Mouse (Mus musculus): Measurements from ENCODE around the gene Pofut1. TPM values are rescaled to one million over a fixed set of nuclear protein-coding genes. Genes with fewer than 3 reads are reported as not detected.

Pofut1 gene
- 4.2 TPM for polyA plus RNA-seq (2014; fragmentation: Illumina TruSeq; extraction: RNeasy Lipid Tissue Mini Kit (QIAGEN cat#74804); ENCODE audit: low read depth, low replicate concordance)

DNA sequence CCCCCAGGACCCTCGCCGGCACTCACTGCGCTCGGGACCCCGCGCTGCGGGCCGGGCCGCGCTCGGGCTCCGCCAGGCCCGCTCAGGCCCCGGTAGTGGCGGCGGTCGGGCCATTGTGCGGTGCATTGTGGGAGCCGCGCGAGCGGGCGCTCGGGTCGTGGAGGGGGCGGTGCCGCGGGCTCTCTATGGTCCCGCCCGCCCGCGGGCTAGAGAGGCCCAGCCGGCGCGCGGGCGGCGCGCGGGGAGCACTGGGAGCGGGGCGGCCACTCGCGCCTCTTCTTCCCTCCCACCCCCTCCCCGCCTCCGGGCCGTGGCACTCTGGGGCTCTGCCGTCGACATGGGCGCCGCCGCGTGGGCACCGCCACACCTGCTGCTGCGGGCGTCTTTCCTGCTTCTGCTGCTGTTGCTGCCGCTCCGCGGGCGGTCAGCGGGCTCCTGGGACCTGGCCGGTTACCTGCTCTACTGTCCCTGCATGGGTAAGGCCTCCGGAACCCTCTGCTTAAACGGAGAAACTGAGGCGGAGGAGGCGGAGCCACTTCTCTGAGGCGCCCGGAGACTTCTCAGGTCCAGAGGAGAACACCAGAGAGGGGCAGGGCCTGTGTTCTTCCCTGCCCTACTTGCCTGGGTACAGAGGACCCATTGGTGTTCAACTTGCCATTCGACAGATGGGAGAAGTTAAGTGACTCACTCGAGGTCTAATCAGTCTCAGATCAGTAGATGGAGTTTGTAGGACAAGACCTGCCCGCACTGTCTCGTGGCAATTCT, at the start of gene Pofut1, which contains the start of gene Plagl2:
TSS of gene Pofut1 (plus strand) at position 284 of the 765 bp plus-strand sequence.
TSS of gene Plagl2 (minus strand) at position 177 of the 765 bp plus-strand sequence.

DNA sequence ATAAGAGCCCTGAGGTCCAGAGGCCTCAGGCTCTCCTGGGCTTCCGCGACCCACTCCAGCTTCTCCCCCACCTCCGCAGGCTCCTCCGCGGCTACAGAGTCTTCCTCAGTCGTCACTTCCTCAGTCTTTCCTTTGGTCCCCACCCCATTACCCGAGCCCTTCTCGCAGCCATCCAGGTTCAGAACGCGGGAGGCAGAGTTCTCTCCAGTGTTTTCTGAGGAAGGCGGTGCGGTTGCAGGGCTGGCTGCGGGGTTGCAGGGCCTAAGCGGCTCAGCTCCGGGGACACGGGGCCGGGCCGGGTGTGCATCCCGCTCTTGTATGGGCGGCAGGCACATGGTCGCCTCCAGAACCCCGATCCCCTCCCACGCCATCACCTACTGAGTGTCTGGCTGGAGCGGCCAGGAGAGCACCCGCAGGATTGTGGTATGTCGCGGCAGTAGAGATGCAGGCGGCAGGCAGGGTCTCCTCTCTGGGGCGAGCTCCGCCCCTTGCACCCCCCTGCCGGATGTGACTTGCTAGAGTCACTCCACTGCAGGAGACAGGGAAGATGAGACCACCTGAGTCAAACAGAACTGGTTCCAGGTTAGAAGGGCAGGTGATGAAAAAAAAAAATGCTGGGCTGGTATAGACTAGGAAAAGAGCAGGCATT, 16.3 kb upstream of the Pofut1 start, which contains the start of gene Tspyl3:
TSS of gene Tspyl3 (minus strand) at position 496 of the 649 bp plus-strand sequence.

DNA sequence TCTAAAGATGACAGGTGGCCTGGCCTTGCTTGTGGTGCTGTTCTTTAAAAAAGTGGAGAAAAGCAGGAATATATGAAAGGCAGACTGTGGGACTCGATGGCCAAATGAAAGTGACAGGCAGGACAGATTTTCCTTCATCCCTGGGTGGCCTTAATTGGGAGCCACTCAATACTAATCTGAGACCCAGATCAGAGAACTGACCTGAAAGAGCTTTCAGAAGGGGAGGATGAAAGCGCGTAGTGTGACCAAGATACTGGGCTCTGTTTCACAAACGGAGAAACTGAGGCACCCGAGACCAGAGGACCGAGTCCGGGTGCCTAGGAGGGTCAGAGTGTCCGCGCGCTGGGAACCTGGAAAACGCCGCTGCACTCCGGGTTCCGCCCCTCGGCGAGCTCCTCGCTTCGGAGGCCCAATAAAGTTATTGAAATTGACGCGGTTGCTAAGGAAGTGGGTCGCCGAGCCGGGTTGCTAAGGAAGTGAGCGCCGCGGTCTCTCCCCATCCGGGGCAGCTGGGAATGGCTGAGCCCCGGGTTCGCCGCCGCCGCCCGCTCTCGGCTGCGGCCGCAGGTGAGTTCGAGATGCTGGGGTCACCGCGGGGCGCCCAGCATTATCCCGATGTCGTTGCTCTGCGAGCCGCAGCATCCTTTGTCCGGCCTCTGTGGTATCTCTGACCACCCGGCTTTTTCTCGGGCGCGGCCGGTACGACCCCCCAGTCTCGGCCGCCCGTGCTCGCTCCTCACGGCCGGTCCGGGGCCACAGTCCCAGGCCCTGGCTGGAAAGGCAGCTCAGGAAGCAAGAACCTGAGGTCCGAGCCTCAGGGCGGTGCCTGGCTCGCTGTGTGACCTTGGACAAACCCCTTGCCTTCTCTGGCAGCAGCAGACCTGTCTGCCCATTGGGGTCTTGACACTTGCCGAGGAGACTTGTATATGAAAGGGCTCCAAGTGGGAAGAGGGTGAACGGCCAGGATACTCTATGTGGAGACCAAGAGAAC, 49.9 kb downstream of the Pofut1 start, which contains the start of gene Kif3b:
TSS of gene Kif3b (plus strand) at position 476 of the 991 bp plus-strand sequence.

Other genes starting within 250 kb of the Pofut1 start
- gene Pdrg1, start 226.1 kb upstream of the Pofut1 start, polyA plus RNA-seq (2014; fragmentation: Illumina TruSeq; extraction: RNeasy Lipid Tissue Mini Kit (QIAGEN cat#74804); ENCODE audit: low read depth, low replicate concordance): 26.6 TPM
- not detected for gene Xkr7, start 209.7 kb upstream of the Pofut1 start, polyA plus RNA-seq (2014; fragmentation: Illumina TruSeq; extraction: RNeasy Lipid Tissue Mini Kit (QIAGEN cat#74804); ENCODE audit: low read depth, low replicate concordance)
- gene Ccm2l, start 175.6 kb upstream of the Pofut1 start, polyA plus RNA-seq (2014; fragmentation: Illumina TruSeq; extraction: RNeasy Lipid Tissue Mini Kit (QIAGEN cat#74804); ENCODE audit: low read depth, low replicate concordance): 1.2 TPM
- gene Hck, start 133.1 kb upstream of the Pofut1 start, polyA plus RNA-seq (2014; fragmentation: Illumina TruSeq; extraction: RNeasy Lipid Tissue Mini Kit (QIAGEN cat#74804); ENCODE audit: low read depth, low replicate concordance): 0.72 TPM
- 18.9 TPM for gene Tm9sf4, start 80.2 kb upstream of the Pofut1 start, polyA plus RNA-seq (2014; fragmentation: Illumina TruSeq; extraction: RNeasy Lipid Tissue Mini Kit (QIAGEN cat#74804); ENCODE audit: low read depth, low replicate concordance)
- gene Tspyl3, start 16.1 kb upstream of the Pofut1 start, polyA plus RNA-seq (2014; fragmentation: Illumina TruSeq; extraction: RNeasy Lipid Tissue Mini Kit (QIAGEN cat#74804); ENCODE audit: low read depth, low replicate concordance): 0.19 TPM
- 2.0 TPM for gene Plagl2, start 107 bp upstream of the Pofut1 start, polyA plus RNA-seq (2014; fragmentation: Illumina TruSeq; extraction: RNeasy Lipid Tissue Mini Kit (QIAGEN cat#74804); ENCODE audit: low read depth, low replicate concordance)
- 4.6 TPM for gene Kif3b, start 49.9 kb downstream of the Pofut1 start, polyA plus RNA-seq (2014; fragmentation: Illumina TruSeq; extraction: RNeasy Lipid Tissue Mini Kit (QIAGEN cat#74804); ENCODE audit: low read depth, low replicate concordance)
- 6.9 TPM for gene Asxl1, start 104.3 kb downstream of the Pofut1 start, polyA plus RNA-seq (2014; fragmentation: Illumina TruSeq; extraction: RNeasy Lipid Tissue Mini Kit (QIAGEN cat#74804); ENCODE audit: low read depth, low replicate concordance)